Mouse (Mus musculus) B cell, adult (primary cell): ENCODE measurements around the gene Aldh1a7. TPM values are rescaled to one million over a fixed set of nuclear protein-coding genes. Genes with fewer than 3 reads are reported as not detected.

Source experiments
- total RNA-seq: library from RNA; stranded (reverse); gene quantifications from 4 replicates; pipeline ENCODE4 v1.2.4, GENCODE M21; 2023; ENCODE audit not compliant: inconsistent age

Gene Aldh1a7
- not detected in 4 replicates for total RNA-seq

DNA sequence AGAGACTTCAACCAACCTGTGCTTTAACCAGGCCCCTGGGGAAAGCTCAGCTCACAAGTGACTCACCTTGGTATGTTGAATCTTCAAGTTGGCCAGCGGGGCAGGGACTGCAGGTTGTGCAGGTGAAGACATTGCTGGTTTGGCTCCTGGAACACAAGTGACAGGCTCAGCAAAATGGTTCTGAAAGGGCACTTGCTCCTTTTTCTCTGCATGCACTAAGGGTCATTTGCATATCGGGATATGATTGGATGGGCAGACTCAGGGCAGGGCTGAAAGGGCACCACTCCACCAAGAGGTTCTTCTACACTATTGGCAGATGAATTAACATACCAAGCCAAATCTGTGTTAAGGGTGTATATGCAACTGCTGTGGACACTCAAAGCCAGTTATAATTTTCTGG lies at the start of gene Aldh1a7:
Gene Aldh1a7, minus strand, starts transcription at position 182 of the 400 bp plus-strand sequence.

Other genes with a start within 250 kb of the Aldh1a7 start
- gene Aldh1a1, start 234.8 kb downstream of the Aldh1a7 start, total RNA-seq, result not detected in 4 replicates
- gene Tmc1, start 226.6 kb upstream of the Aldh1a7 start, total RNA-seq, result 0.13 TPM in 1 of 4 replicates, not detected in the others